Mouse (Mus musculus): ENCODE results near the gene Nkiras1.
"Not testable (repeated sequence)": the region's sequence is repeated elsewhere in the genome, so short reads cannot be mapped to it uniquely, and the experiment has no call there.

The Nkiras1 gene

DNA sequence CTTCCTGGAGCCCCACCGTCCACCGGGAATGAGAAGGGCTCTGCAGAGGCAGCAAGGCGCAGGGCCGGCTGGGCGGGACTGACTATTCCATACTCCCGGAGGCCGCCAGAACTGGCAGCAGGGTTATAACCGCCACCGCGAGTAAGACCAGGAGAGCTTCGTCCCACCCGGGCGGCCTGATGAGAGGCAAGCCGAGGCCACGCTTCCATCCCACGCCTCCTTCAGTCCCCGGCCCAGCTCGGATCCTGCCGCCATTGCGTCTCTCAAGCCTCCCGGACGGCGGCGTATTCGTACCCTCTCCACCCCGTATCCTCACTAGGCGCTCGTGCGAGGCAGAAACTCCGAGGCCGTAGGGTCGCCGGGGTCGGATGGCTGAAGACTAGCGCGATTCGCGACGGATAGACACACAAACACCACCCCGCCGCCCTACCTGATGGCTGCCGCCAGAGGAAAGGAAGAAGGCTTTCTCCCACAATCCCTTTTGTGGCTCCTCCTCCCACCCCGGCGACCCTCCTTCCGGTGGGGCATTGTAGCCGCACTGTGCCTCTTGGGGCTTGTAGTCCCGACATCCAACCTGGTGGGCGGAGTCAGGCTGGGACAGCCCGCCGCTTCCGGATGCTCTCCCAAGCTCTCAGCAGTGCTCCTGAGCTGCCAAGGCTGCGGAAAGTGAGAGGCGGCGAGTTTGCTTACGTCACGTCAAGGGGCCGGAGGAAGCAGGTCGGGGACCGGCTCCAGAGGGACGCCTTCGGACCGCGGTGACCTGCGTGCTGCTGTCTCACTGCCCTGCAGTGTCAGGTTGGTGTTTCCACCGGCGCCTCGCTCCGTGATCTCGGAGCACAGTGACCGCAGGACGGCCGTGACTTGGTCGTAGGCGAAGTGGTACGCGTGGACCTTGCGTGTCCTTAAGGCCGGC lies at the start of gene Nkiras1, which contains the start of gene Rpl15:
TSS of gene Nkiras1 (plus strand) at position 608 of the 913 bp plus-strand sequence.
TSS of gene Rpl15 (minus strand) at position 863 of the 913 bp plus-strand sequence.
- peak; percentile 97 to 99 for DNase-seq

GRCm38 (mm10) chr14:18221977-18222376 lies 49.0 kb upstream of the Nkiras1 start:
- DNase-seq = no peak

GRCm38 (mm10) chr14:18225431-18225830 lies 45.5 kb upstream of the Nkiras1 start:
- not testable (repeated sequence) for DNase-seq

GRCm38 (mm10) chr14:18226181-18226580 lies 44.8 kb upstream of the Nkiras1 start:
- DNase-seq = not testable (repeated sequence)

- DNase-seq = not testable (repeated sequence)
Observed at GRCm38 (mm10) chr14:18229751-18230150, 41.2 kb upstream of the Nkiras1 start.

DNA sequence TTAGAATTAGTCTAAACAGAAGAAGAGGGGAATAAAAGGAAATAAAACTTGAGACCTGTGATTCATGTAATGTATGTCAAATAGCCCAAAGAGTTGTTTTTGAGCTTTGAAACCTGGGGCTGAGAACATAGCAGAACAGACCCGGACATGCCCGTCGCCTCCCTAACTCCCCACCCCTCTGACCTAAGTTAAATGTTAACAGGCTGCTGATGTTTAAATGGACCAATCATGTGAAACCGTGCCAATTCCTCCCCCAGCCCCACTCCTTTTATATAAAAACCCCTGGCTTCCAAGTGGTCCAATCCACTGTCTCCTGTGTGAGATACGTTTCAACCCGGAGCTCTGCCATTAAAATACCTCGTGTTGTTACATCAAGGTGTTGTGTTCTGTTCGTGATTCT lies 39.1 kb upstream of the Nkiras1 start:
- DNase-seq = not testable (repeated sequence)

GRCm38 (mm10) chr14:18233076-18233475 lies 37.9 kb upstream of the Nkiras1 start:
- no peak for DNase-seq

- no peak for DNase-seq
Observed at GRCm38 (mm10) chr14:18233981-18234960, 36.7 kb upstream of the Nkiras1 start.

DNA sequence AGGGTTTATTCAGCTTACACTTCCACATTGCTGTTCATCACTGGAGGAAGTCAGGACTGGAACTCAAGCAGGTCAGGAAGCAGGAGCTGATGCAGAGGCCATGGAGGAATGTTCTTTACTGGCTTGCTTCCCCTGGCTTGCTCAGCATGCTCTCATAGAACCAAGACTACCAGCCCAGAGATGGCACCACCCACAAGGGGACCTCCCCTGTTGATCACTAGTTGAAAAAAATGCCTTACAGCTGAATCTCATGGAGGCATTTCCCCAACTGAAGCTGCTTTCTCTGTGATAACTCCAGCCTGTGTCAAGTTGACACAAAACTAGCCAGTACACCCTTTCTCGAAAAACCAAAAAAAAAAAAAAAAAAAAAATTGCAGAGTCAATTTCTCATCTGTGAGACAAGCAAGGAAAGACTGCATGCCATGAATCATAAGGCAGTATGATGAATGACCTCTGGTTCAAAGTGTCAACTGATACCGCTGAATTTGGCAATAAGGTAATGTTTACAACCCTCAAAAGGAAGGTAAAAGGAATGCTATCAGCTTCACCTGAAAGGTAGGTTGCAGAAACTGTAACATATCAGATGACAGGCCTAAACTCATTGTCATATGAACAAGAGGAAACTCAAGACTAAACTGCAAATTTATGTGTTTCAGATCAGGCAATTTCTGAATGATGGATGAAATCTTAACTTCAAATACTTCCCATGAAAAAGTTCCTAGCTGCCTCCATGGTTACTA lies 34.3 kb upstream of the Nkiras1 start:
- DNase-seq = not testable (repeated sequence)

- no peak for DNase-seq
Observed at GRCm38 (mm10) chr14:18237381-18237780, 33.6 kb upstream of the Nkiras1 start.

- DNase-seq = peak; percentile 95 to 98
Observed at GRCm38 (mm10) chr14:18238131-18238749, 32.7 kb upstream of the Nkiras1 start.

- DNase-seq = peak; percentile 97 to 98
Observed at GRCm38 (mm10) chr14:18238750-18239731, 31.9 kb upstream of the Nkiras1 start, which contains the start of gene Nr1d2. TSS of gene Nr1d2 (minus strand) at chr14:18239127.

- DNase-seq = no peak
Observed at GRCm38 (mm10) chr14:18240132-18240531, 30.8 kb upstream of the Nkiras1 start.

DNA sequence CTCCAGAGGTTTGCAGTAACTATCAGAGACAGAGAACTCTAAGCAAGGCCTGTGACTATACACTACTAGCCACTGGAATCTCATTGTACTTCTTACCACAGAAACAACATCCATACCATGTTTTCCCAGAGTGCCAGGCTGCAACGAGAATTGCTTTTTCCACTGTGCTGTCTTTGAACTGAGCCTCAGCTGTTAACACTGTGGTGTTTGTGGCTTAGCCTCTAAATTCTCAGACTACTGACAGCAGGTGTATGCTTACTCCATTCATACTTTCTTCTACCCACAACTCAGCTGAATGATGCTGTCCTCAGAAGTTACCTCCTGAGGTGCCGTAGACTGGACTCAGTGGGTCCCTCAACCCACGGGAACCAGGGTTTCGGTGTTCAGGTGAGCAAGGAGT lies 29.1 kb upstream of the Nkiras1 start:
- DNase-seq = peak in 1 of 2 experiments; percentile 20

GRCm38 (mm10) chr14:18242638-18243130 lies 28.3 kb upstream of the Nkiras1 start:
- DNase-seq = peak in 1 of 2 experiments; percentile 17

GRCm38 (mm10) chr14:18261203-18261602 lies 9.7 kb upstream of the Nkiras1 start:
- DNase-seq = no peak

- DNase-seq = no peak
Observed at GRCm38 (mm10) chr14:18263427-18263826, 7.5 kb upstream of the Nkiras1 start.

DNA sequence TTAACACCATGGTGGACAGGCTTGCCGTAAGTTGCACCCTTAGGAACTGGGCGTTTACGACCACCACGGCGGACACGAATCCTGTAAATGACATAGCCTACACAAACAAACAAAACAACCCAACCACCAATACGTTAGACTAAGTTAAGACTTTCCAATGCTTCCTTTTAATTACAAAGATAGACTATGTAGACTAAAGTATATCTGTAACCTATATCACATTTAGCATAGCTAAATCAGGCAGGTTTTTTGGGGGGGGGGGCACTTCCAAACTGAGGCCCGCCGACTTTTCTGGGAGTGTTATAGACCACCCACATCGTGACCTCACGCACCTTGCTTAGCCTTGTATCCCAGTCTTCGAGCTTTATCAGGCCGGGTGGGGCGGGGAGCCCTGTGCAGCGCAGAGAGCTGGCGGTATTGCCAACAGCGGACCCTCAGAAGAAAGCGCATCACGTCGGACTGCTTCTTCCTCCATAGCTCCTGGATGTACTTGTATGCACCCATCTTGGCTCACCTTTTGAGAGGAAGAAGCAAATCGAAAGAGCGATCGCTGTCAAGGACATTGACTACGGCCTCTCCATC lies 898 bp upstream of the Nkiras1 start:
- not testable (repeated sequence) for DNase-seq

- DNase-seq = no peak
Observed at GRCm38 (mm10) chr14:18271666-18272065, 730 bp downstream of the Nkiras1 start.

- no peak for DNase-seq
Observed at GRCm38 (mm10) chr14:18274526-18274925, 3.6 kb downstream of the Nkiras1 start.

Data from thymus, postnatal 36 days (tissue).